Comparison of ENCODE assay signal across 10 mouse cellular contexts in genomic region chr12:17778320-17778719, GRCm38 (mm10).
DNase-seq lines count a peak whose midpoint lies in the region; ATAC-seq and TF ChIP-seq lines count a peak whose summit lies in the region.
"Had no signal": no experiment of that assay in that cellular context is flagged by ENCODE, and none has a peak within 500 bp of the region (broad histone marks: within the 10 kb centered on the region; RNA-seq: fewer than 3 reads in every experiment).

No protein-coding gene starts in this region.

- no peaks in the 10 kb centered on the region for H3K4me1 ChIP-seq in kidney, embryonic 14.5 days (ENCODE audit: control insufficient read depth, insufficient read depth, low read length)
- H3K4me1 ChIP-seq in ES-E14 (ENCODE audit: control insufficient read depth in 2 of 2, insufficient read depth in 2 of 2, low read length in 2 of 2, poor library complexity in 1 of 2) = 0 out of 4 replicates have a peak, but pooled peaks cover 2% of the 10 kb centered on the region in 2 experiments
- no peaks in the 10 kb centered on the region for H3K4me1 ChIP-seq in lung, postnatal 0 days (ENCODE audit: insufficient read depth, low read depth, low read length)
- H3K4me1 ChIP-seq: limb, embryonic 13.5 days had no signal

- no peak overlapping the region for H3K27ac ChIP-seq in kidney, embryonic 14.5 days (ENCODE audit: low read depth, low read length)
- H3K27ac ChIP-seq in ES-E14 (ENCODE audit: insufficient read depth, low read depth, low read length, poor library complexity, severe bottlenecking) = no peak overlapping the region
- H3K27ac ChIP-seq in lung, postnatal 0 days (ENCODE audit: low read length) = no peak overlapping the region
- H3K27ac ChIP-seq: embryonic facial prominence, embryonic 13.5 days; limb, embryonic 13.5 days had no signal

- no peaks in the 10 kb centered on the region for H3K27me3 ChIP-seq in kidney, embryonic 14.5 days (ENCODE audit: control insufficient read depth, insufficient read depth, low read length)
- no peaks in the 10 kb centered on the region for H3K27me3 ChIP-seq in lung, postnatal 0 days (replicated peaks; ENCODE audit: insufficient read depth, low read length)
- H3K27me3 ChIP-seq: embryonic facial prominence, embryonic 13.5 days; limb, embryonic 13.5 days had no signal

- WGBS in kidney, embryonic 14.5 days = 14% methylated on average over 3 of the region's 3 CpGs
- WGBS in lung, postnatal 0 days = 8% methylated on average over 2 of the region's 3 CpGs

- peak; percentile 81 for TF ChIP-seq CTCF in lung, postnatal 0 days (IDR thresholded peaks at IDR 0.05)

- intact Hi-C loops in gastrocnemius, postnatal 36 days (cut with DNase I) = no loop called here

- no peak for TF ChIP-seq EP300 in lung, postnatal 0 days (IDR thresholded peaks at IDR 0.05)

- H3K36me3 ChIP-seq in kidney, embryonic 14.5 days (ENCODE audit: control insufficient read depth, insufficient read depth, low read length) = no peaks in the 10 kb centered on the region
- no peaks in the 10 kb centered on the region for H3K36me3 ChIP-seq in ES-E14 (ENCODE audit: control insufficient read depth, insufficient read depth, low read length, poor library complexity, severe bottlenecking)
- no peaks in the 10 kb centered on the region for H3K36me3 ChIP-seq in lung, postnatal 0 days (ENCODE audit: insufficient read depth, low read length)
- H3K36me3 ChIP-seq: embryonic facial prominence, embryonic 13.5 days; limb, embryonic 13.5 days had no signal

- in situ Hi-C loops in ES-E14 (cut with MboI; ENCODE audit: low sequenced_read_pairs in 2 of 2, unreplicated experiment in 2 of 2) = no loop called here

- ATAC-seq in kidney, embryonic 14.5 days (ENCODE audit: low FRiP score, low TSS enrichment) = no peak
- ATAC-seq in lung, postnatal 0 days = no peak

- no peak overlapping the region for H3K4me2 ChIP-seq in kidney, embryonic 14.5 days (replicated peaks; ENCODE audit: low read depth, low read length)
- H3K4me2 ChIP-seq in lung, postnatal 0 days (replicated peaks; ENCODE audit: low read depth, low read length) = no peak overlapping the region
- H3K4me2 ChIP-seq: embryonic facial prominence, embryonic 13.5 days; limb, embryonic 13.5 days had no signal

- H3K9ac ChIP-seq in kidney, embryonic 14.5 days (ENCODE audit: low read depth, low read length) = no peak overlapping the region
- no peak overlapping the region for H3K9ac ChIP-seq in ES-E14 (ENCODE audit: insufficient read depth, low read depth, low read length, poor library complexity, severe bottlenecking)
- H3K9ac ChIP-seq in lung, postnatal 0 days (replicated peaks; ENCODE audit: low read depth) = no peak overlapping the region
- H3K9ac ChIP-seq: embryonic facial prominence, embryonic 13.5 days; limb, embryonic 13.5 days had no signal

- peak; percentile 48 for DNase-seq in kidney, adult 9 months
- peak; percentile 40 for DNase-seq in ES-E14 (ENCODE audit: low read depth, low spot score)
- DNase-seq in cerebellum, adult 9-10 months = peak; percentile 66
- peak; percentile 61 for DNase-seq in induced T-regulatory cell, adult 2 months (ENCODE audit: low read depth)
- DNase-seq in lung, postnatal 0 days (ENCODE audit: low spot score) = peak; percentile 50
- peak; percentile 28 for DNase-seq in retina, postnatal 7 days (ENCODE audit: low read depth, low spot score)
- no peak for DNase-seq in gastrocnemius, postnatal 36 days

- H3K9me3 ChIP-seq in kidney, embryonic 14.5 days (ENCODE audit: control insufficient read depth, low read length) = no peaks in the 10 kb centered on the region
- H3K9me3 ChIP-seq in ES-E14 (ENCODE audit: control insufficient read depth, insufficient read depth, low read depth, low read length) = no peaks in the 10 kb centered on the region
- no peaks in the 10 kb centered on the region for H3K9me3 ChIP-seq in lung, postnatal 0 days (ENCODE audit: low read length)
- H3K9me3 ChIP-seq: embryonic facial prominence, embryonic 13.5 days; limb, embryonic 13.5 days had no signal

- H3K4me3 ChIP-seq in kidney, embryonic 14.5 days (ENCODE audit: low read length) = no peak overlapping the region
- no peak overlapping the region for H3K4me3 ChIP-seq in ES-E14 (ENCODE audit: insufficient read depth in 1 of 2, low read depth in 1 of 2, low read length in 2 of 2, poor library complexity in 1 of 2, severe bottlenecking in 1 of 2)
- H3K4me3 ChIP-seq in lung, postnatal 0 days (ENCODE audit: low read depth, low read length) = no peak overlapping the region
- H3K4me3 ChIP-seq: embryonic facial prominence, embryonic 13.5 days; limb, embryonic 13.5 days had no signal

TF ChIP-seq in ES-E14, 5 proteins besides CTCF, POLR2A, EP300 and RAD21:
- TF ChIP-seq CHD2 (IDR thresholded peaks at IDR 0.05; ENCODE audit: low read depth, low read length) = no peak
- peak; percentile 33; the same call in 1 of the 2 replicates for TF ChIP-seq ZC3H11A (IDR thresholded peaks at IDR 0.05; ENCODE audit: borderline replicate concordance, low read depth, low read length)
- no peak for TF ChIP-seq HCFC1 (IDR thresholded peaks at IDR 0.05; ENCODE audit: borderline replicate concordance, insufficient read depth, low read length)
TF ChIP-seq in ES-E14: peak in this region for 1.

Comparison
In these comparisons a context has a peak if more than half of its experiments do, and no peak if none do; other contexts are left out.
1. DNase-seq: peak in kidney, adult 9 months (single experiment), ES-E14 (single experiment), cerebellum, adult 9-10 months (single experiment), induced T-regulatory cell, adult 2 months (single experiment), lung, postnatal 0 days (single experiment) and retina, postnatal 7 days (single experiment); none in gastrocnemius, postnatal 36 days (0 of 2).